Comparison of ENCODE assay signal across 22 mouse cellular contexts in genomic region chr6:48534913-48535312, GRCm38 (mm10). TPM values are rescaled to one million over a fixed set of nuclear protein-coding genes. Genes with fewer than 3 reads are reported as not detected.
DNase-seq lines count a peak whose midpoint lies in the region.
"Had no signal": no experiment of that assay in that cellular context is flagged by ENCODE, and none has a peak within 500 bp of the region (broad histone marks: within the 10 kb centered on the region; RNA-seq: fewer than 3 reads in every experiment).

No protein-coding gene starts in this region.

- peak; percentile 35 for DNase-seq in adrenal gland, postnatal 14 days
- DNase-seq in adrenal gland, postnatal 10 days = no peak
- DNase-seq in cerebellum, adult 9-11 months = peak; percentile 19
- DNase-seq in cerebellum, postnatal 14 days = no peak
- peak; percentile 41 for DNase-seq in kidney, postnatal 10 days
- no peak for DNase-seq in kidney, adult 9 months
- DNase-seq in kidney, postnatal 36 days = peak; percentile 29 to 36
- DNase-seq in kidney, adult 11 months = no peak
- DNase-seq: adrenal gland, adult 8-10 months; cerebellum, adult 11 months; cerebellum, adult 8-10 months; forebrain, postnatal 0 days; gastrocnemius, adult 2 months; gastrocnemius, postnatal 14 days; heart, adult 18-20 months; heart, postnatal 14 days; heart, postnatal 4 days had no signal

RNA-seq across cellular contexts. Expression of gene Atp6v0e2, which starts 2.5 kb away (rescaled TPM):
- total RNA-seq in adrenal gland, postnatal 14 days (2021) = 41.8 and 45.7 TPM in 2 replicates
- 10 to 100 TPM; 35.9 to 42.8 TPM for total RNA-seq in adrenal gland, postnatal 10 days (2021)

RNA-seq across cellular contexts. Expression of gene Lrrc61, which starts 19.7 kb away (rescaled TPM):
- total RNA-seq in adrenal gland, postnatal 14 days (2021) = 26.1 and 28.7 TPM in 2 replicates
- 10 to 100 TPM; 25.1 to 27.3 TPM for total RNA-seq in adrenal gland, postnatal 10 days (2021)

RNA-seq across cellular contexts. Expression of gene Rarres2, which starts 37.7 kb away (rescaled TPM):
- total RNA-seq in adrenal gland, postnatal 14 days (2021) = 74.2 and 241 TPM in 2 replicates
- 100 to 1,000 TPM; 198 to 328 TPM for total RNA-seq in adrenal gland, postnatal 10 days (2021)
- total RNA-seq: common myeloid progenitor, adult 5-6 weeks had no signal

RNA-seq across cellular contexts. Expression of gene Gm45021, which starts 54.5 kb away (rescaled TPM):
- not detected in 2 replicates for total RNA-seq in adrenal gland, postnatal 14 days (2021)
- not detected for total RNA-seq in adrenal gland, postnatal 10 days (2021)
- total RNA-seq: adrenal gland, adult 8-10 months; adrenal gland, postnatal 4 days; common myeloid progenitor, adult 5-6 weeks; ES-E14; forebrain, postnatal 0 days; gastrocnemius, adult 2 months; gastrocnemius, postnatal 14 days; gastrocnemius, postnatal 4 days; heart, adult 18-20 months; heart, postnatal 14 days; heart, postnatal 4 days; hindbrain, postnatal 0 days had no signal

RNA-seq across cellular contexts. Expression of gene Repin1, which starts 58.8 kb away (rescaled TPM):
- total RNA-seq in adrenal gland, postnatal 14 days (2021) = 42.8 TPM in 2 replicates
- 10 to 100 TPM; 37.6 to 42.0 TPM for total RNA-seq in adrenal gland, postnatal 10 days (2021)

Comparison
In these comparisons a context has a peak if more than half of its experiments do, and no peak if none do; other contexts are left out.
1. DNase-seq: peak in adrenal gland, postnatal 14 days (single experiment), cerebellum, adult 9-11 months (single experiment), kidney, postnatal 10 days (single experiment) and kidney, postnatal 36 days (2 of 2); none in adrenal gland, postnatal 10 days (single experiment), cerebellum, postnatal 14 days (0 of 2), kidney, adult 9 months (single experiment) and kidney, adult 11 months (single experiment).